Mouse (Mus musculus) heart, postnatal 10 days (tissue): ENCODE data around the gene Vps37c. TPM values are rescaled to one million over a fixed set of nuclear protein-coding genes. Genes with fewer than 3 reads are reported as not detected.

ENCODE experiments used
- DNase-seq, 2 experiments: peaks; one replicate each; pipeline ENCODE4 v3.0.0; 2021
- intact Hi-C: fragments of 180-260 bp; cut with DNase I; formaldehyde crosslinking; loops from one replicate; pipeline ENCODE4 v1.15.1; 2025
- total RNA-seq, 2 experiments: library from RNA; stranded (reverse); gene quantifications; 2 replicates each; pipeline ENCODE4 v1.2.3; 2021

Vps37c gene
- total RNA-seq, 2 experiments from 2014 or later, result 23.3 to 27.1 TPM

GRCm38 (mm10) chr19:10685727-10686126 lies 2.8 kb upstream of the Vps37c start:
- no peak for DNase-seq
- intact Hi-C loops, result no loop called here

- DNase-seq, result peak; percentile 34 to 46
- intact Hi-C loops, result no loop called here
These were observed 1.1 kb downstream of the Vps37c start for GRCm38 (mm10) chr19:10689470-10690166.

- intact Hi-C loops, result no loop called here
- peak; percentile 65 to 70 for DNase-seq
These were observed 1.8 kb downstream of the Vps37c start for GRCm38 (mm10) chr19:10690336-10690735.

DNA sequence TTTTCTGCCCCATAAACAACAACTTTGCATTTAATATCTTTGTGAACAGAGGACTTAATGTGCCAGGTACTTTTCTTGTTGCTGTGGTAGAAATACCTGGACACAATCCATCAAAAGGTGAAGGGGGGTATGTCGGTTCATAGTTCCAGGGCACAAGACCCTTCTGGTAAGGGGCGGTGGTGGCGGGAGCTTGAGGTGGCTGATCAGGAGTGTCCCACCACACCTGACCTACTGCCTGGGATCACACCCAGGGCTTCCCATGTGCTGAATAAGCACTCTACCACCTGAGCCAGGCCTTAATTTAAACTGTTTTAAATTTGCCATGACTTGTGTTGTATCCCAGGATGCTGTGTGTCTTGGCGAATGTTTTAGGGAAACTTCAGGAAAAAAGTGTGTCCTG lies 2.6 kb downstream of the Vps37c start:
- DNase-seq, result no peak
- intact Hi-C loops, result no loop called here

- DNase-seq, result no peak
- intact Hi-C loops, result no loop called here
These were observed 3.1 kb downstream of the Vps37c start for GRCm38 (mm10) chr19:10691660-10692059.

DNA sequence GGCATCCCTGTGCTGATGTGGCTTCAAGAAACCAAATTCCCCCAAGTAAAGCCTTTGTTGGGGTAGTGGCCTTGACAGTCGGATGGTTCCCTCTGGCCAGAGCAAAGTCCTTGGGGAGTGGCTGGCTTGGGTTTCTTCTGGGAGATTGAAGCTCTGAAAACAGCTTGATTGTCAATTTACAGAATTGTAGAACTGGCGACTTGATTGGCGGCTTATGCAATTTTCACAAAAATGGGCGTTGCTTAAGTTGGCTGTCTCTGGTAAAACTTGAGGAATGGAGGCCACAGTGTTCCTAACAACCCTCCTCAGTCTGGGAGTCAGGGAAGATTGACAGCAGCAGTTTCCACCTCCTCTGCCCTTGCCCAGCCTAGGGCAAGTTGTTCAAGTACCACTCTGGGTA lies 3.8 kb downstream of the Vps37c start:
- DNase-seq, result no peak
- intact Hi-C loops, result no loop called here

DNA sequence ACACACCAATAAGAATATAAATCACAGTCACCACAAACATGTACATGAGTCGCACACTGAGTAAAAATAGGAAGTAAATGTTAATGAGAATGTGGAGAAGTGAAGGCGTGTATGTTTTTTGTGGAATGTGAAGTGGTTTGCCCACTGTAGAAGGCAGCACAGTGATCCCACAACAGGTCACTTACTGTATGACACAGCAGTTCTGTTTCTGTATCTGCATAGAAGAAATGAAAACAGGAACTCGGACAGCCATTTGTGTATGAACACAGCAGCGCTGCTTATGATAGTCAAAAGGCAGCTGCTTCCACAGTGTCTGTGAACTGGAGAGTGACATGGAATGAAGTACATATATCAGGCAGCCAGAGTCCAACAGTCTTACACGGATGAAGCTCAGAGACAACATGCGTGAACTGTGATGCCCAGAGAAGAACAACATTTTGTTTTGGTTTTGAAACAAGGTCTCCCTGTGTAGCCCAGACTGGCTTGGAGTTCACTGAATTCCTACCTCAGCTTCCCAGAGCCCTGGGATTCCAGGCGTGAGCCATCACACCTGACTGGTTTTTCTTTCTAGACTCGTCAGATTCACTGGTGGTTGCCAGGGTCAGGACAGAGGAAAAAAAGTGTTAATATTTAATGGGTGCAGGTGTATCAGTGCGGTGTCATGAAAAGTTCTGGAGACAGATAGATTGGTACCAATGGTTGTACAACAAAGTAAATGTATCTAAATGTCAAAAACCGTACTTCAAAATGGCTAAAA lies 5.6 kb downstream of the Vps37c start:
- intact Hi-C loops, result no loop called here
- no peak for DNase-seq

DNA sequence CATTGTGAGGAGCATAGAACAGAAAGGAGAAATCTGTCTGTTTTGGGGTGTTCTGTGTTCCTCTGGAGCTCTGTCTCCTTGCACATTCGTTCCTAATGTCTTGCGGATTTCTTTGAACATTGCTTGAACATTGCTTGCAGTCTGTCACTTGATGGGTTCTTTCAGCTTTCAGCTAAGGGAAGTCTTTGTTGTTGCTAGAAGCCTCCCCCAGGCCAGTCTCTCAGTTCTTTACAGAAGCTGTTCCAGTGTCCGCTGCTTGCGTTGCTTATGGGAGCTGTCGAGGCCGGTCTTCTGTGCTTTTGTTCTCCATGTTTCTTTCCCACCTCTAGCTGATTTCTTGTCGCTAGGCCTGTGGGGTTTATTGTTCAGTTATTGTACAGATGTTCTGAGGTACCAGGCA lies 7.3 kb downstream of the Vps37c start:
- intact Hi-C loops, result no loop called here

GRCm38 (mm10) chr19:10698131-10698991 lies 9.8 kb downstream of the Vps37c start:
- no peak for DNase-seq
- intact Hi-C loops, result no loop called here

More for the DNA sequence above, 7.3 kb downstream of the Vps37c start:
- no peak for DNase-seq

DNA sequence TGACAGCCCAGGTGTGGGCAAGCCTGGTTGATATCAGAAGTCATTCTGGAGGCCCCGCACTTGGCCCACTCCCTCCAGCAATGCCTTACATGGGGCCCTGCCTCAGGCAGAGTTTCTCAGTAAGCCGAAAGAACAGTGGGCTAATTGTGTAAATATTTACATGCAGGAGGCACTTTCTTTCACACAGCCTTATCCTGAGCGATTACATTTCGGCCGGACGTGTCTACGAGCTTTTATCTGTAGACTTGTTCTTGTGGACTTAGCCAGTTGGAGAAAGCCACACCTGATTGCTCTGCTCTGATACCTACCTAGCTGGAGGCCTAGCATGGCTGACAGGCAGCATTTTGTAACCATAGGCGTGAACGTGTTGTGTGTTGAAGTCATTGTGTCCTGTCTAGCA lies 11.3 kb downstream of the Vps37c start:
- intact Hi-C loops, result no loop called here
- no peak for DNase-seq

DNA sequence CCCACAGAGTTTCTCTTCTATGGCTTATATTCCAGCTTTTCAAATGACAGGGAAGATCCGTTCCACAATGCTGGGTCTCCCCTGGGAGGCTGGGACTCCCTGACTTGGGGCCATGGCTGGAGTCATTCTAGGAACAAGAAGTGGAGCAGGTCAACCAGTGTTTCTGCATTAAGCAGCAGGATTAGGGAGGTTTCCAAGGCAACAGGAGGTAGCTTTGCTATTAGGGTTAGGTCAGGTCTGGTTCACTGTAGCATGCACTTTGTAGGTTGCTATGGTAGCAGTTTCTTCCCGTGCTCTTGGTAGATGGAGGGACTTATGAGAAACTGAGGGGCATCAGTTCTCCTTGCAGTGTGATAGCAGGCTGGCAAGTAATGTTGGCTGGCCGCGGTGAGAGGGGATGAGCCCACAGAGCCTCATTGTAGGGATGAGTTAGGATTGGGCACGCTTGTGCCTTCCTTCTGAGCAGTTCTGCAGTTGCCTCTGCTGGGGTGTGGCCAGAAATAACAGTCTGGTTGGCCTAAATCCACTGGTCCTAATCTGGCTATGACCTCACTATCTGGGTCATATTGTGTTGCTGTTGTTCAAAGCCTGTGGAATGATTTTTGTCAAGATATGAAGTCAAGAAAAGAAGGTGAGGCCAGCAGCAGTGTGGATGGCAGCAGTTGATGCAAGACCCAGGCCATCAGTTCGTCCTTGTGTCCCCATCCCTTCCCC lies 12.6 kb downstream of the Vps37c start:
- intact Hi-C loops, result no loop called here
- DNase-seq, result peak in 1 of 2 experiments; percentile 59

DNA sequence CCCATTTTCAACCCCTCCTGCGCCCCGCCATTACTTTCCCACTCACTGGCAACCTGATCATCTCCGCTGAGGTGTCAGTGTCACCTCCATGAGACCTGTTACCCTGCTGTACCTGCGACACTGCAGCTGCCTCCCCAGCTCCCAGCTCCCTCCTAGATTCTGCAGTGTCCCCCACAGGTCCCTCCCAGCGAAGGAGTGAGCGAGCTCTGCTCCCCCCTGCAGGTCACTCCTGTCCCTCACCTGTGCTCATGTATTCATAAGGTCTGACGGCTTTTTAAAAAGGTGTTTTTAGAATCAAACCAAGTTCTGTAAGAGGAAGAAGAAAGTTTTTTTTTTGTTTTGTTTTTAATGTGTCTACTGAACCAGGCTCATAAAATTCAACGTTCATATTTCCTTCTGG lies 13.6 kb downstream of the Vps37c start:
- DNase-seq, result no peak
- intact Hi-C loops, result no loop called here

DNA sequence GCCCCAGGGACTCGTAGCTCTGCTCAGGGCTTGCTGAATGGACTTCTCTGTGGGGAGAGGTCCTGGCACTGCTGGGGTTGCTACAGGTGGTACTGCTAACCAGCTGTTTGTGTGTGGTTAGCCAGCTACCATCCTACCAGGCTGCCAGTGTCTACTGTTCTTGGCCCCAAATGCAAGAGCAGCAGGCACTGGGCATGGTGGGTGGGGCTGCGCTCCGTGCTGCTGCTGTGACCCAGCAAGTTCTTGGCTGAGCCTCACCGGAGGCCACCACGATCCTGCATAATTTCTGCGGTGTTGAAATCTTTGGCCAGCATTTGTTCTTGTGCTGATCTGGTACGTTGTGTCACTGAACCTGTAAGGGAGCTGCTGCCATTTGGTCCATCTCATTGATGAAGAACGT lies 14.9 kb downstream of the Vps37c start:
- DNase-seq, result no peak
- intact Hi-C loops, result no loop called here

DNA sequence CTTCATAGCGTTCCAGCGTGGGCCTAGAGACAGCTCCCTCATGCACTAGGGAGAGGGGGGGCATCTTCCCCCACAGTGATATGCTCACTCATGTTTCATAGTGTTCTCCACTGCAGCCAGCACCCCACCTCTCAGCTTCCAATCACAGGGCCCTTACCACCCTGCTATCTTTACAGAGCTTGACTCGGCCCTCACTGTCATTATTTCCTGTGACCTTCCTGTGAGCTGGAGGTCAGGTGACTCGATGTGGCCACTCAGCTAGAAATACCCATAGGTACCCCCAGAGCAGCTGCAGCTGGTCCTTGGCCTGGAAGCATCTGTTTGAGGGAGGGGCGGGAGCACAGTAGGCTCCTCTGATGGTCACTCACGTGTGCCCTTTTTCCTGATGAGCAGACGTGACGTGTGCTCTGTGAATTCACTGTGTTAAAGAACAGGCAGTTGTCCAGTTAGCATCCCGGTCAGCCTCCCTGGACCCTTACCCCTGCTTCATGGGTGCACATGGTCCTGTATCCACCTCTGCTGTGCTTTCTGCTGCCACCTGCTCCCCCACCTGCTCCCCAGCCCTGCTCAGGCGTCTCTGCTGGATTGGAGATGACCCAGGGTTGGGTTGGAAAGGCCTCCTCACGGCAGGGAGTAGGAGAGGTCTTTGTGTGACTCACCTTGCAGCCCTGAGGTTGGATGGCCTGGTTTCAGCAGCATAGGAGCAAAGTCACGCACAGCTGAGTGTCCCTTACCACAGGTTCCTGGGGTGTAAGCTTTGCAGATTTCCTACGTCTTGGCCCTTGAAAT lies 18.7 kb downstream of the Vps37c start:
- intact Hi-C loops, result loop anchor here (5.0 kb wide), 1 partner anchor 40 kb away; no protein-coding TSS in a partner anchor
- no peak for DNase-seq

DNA sequence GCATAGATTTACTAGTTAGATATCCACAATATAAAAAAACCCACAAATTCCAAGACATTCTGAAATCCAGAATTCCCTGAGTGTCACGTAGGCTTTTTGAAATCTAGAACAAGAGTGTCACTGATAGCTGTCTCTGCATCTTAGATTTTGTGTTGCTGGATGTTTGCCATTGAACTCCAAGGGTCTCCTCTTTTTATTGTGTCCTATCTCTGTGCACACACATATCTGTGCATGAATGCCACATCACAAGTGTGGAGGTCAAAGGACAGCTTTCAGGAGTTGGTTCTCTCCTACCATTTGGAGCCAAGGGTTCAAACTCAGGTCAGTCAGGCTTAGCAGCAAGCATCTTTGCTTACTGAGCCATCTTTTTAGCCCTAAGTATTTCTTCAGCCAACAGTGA lies 19.3 kb downstream of the Vps37c start:
- no peak for DNase-seq
- intact Hi-C loops, result loop anchor here (2.0 to 5.0 kb wide), 2 partner anchors 41 to 253 kb away; no protein-coding TSS in a partner anchor

DNA sequence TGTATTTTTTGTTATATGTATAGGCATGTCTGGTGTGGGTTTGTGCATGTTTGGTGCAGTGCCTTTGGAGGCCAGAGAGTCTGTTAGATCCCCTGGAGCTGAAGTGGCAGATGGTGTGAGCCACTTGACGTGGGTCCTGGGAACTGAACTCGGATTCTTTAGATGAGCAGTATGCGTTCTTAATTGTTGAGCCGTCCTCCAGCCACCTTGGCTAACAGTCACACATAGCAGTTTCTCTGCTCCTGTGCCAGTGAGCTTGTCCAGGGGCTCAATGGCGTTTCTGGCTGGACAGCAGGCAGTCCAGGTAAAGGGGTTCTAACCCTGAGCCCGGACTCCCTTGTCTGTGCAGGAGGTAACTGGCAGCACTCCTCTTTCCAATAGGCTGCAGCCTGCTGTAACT lies 20.4 kb downstream of the Vps37c start:
- intact Hi-C loops, result loop anchor here (1.0 to 5.0 kb wide), 3 partner anchors 31 to 252 kb away; partner anchors contain the start of gene Pga5
- no peak for DNase-seq

DNA sequence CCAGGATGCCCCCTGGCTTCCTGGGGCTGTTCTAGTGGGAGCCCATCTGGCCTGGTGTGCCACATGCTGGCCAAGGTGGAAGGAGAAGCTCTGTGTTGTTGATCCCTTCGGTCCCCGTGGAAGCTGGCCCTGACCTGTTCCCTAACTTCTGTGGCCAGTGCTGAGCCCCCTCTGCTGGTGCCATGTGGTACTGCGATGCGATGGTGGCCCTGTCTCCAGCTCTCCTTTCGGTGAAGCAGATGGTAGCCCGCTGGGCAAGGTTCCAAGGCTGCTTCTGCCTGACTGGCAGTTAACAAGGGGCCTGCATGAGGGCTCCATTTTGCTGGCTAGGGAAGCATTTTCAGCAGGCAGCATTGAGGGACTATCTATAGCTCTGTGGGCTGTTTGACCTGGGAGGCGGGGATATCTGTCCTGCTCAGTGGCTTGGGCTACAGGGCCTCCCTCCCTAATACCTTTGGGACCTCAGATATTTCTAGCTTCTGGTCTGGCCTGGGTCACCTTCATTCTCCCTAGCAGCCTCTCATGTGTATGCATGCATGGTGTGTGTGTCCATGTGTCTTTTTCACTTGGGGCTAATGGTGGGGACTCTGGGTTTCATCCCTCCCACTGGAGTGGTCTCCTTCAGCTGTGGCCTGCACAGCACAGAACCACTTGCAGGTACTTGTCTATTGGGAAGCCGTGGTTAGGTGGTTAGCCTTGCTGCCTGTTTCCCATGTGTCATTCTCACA lies 21.0 kb downstream of the Vps37c start:
- peak; percentile 98 to 99 for DNase-seq
- intact Hi-C loops, result loop anchor here (1.0 to 5.0 kb wide), 4 partner anchors 31 to 268 kb away; partner anchors contain the start of gene Pga5

- DNase-seq, result peak; percentile 77 to 83
- intact Hi-C loops, result loop anchor here (5.0 kb wide), 1 partner anchor 267 kb away; no protein-coding TSS in a partner anchor
These were observed 21.6 kb downstream of the Vps37c start for GRCm38 (mm10) chr19:10710088-10710511.

DNA sequence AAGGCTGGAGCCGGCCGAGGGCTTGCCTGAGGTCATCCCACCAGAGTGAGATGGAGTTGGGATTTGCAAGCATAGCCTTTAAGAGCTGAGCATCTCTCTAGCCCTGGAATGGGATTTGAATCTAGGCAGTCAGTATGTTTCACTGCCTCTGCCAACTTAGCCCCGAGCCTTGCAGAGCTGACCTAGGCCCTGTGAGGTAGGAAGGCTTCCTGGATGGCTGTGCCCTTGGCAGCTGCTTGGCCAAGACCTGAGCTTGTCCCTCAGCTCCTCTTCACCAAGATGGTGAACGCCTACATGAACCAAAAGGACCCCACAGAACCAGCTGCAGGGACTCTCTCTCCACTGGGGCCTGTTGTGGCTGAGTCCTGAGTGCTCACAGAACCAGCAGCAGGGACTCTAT lies 22.2 kb downstream of the Vps37c start:
- intact Hi-C loops, result loop anchor here (5.0 kb wide), 1 partner anchor 267 kb away; no protein-coding TSS in a partner anchor
- no peak for DNase-seq
